Mouse (Mus musculus) right cerebral cortex, postnatal 36 days (tissue): ENCODE results near the gene Gm5415.
"Not testable (repeated sequence)": the region's sequence is repeated elsewhere in the genome, so short reads cannot be mapped to it uniquely, and the experiment has no call there.

ENCODE experiments used
- DNase-seq, 2 experiments: peaks; one replicate each; pipeline ENCODE4 v3.0.0; 2022; ENCODE audit warnings: low spot score in 2 of 2, mixed read lengths in 1 of 2

Gm5415 gene

DNA sequence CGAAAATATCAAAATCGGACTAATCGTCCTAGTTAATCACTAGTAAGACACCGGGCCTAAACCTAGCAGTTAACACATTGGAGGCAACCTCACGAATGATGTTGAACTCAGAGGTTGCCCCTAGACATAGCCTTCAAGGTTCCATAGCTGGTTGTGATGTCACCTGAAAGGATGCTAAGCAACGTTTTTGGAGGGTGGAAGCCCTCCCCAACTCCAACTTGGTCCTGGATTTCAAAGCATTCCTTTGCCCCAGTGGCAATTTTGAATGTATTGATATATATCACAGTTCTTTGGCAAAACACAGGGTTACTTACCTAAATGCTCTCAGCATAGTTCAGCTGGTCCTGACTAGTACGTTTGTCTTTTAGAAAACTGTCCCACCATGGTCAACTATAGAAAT, at the start of gene Gm5415:
TSS of gene Gm5415 (minus strand) at position 101 of the 400 bp plus-strand sequence.
- DNase-seq, result not testable (repeated sequence)

DNA sequence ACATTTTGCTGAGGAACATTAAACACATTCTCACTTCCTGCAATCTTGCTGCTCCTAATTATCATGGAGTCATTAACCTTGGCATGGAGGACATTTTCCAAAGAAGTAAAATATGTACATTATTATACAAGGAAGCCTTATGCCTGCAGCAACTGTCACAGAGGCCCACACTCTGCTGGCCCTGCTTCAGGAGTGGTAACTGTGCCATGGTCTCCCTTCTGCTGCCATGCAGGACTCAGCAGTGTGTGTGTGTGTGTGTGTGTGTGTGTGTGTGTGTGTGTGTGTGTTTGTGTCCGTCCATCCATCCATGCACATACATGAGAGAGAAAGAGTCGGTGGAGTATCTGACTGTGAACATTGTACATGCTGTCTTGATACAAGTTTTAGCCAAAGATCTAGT, 21.8 kb upstream of the Gm5415 start:
- DNase-seq, result no peak

GRCm38 (mm10) chr1:32553925-32554324, 6.8 kb upstream of the Gm5415 start:
- peak in 1 of 2 experiments; percentile 6 for DNase-seq

DNA sequence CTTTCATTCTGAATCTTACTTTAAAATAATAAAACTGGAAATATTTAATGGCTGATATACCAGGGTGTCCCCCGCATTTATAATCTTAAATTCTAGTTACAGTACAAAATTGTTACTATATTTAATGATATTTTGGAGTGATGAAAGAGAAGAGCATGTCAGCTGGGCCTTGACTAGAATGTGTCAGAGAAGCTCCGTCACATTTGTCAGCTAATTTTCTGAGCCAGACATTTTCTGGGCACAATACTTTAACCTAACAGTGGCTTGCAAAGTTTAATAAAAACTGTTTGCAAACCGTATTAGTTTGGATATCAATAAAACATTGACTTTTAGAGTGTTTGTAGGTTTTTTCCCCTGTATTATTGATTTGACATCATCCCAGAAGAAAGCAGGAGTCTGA, 6.4 kb upstream of the Gm5415 start:
- no peak for DNase-seq

DNA sequence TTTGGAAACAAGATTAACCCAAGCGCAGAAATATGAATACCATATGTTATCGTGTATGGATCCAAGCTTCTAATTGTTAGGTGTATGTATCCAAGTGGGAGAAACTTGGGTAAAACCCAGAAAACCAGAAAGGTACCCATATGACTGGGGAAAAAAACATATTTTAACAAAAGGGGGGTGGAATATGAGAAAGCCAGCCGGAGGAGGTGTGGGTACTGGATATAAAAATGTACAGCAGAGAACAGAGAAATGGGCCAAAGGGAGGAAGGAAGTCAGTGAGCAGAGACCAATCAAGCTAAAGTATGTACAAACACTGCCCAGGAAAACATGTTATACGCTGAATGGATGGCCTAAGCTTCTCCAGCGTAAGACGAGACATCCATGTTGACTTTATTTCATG, 43.7 kb downstream of the Gm5415 start:
- peak; percentile 6 to 51 for DNase-seq
